Mouse (Mus musculus): ENCODE data around the gene Traip.

Gene Traip

DNA sequence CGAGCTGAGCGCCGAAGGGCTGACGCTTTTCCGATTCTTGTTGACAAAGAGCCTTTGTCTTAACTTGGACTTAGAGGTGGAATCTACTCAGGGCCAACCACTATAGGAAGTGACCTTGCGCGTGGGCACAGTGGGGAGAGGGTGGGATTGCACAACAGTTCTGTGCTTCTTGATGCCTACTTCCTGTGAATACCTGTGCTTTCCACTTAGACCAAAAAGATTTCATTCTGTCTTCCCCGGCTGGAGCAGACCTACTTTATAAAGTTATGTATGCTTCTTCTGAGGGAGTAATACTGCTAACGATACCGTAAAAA, at the start of gene Traip:
TSS of gene Traip (plus strand) at position 215 of the 314 bp plus-strand sequence.
- no peak for DNase-seq (ENCODE audit: low read depth, low spot score)

DNA sequence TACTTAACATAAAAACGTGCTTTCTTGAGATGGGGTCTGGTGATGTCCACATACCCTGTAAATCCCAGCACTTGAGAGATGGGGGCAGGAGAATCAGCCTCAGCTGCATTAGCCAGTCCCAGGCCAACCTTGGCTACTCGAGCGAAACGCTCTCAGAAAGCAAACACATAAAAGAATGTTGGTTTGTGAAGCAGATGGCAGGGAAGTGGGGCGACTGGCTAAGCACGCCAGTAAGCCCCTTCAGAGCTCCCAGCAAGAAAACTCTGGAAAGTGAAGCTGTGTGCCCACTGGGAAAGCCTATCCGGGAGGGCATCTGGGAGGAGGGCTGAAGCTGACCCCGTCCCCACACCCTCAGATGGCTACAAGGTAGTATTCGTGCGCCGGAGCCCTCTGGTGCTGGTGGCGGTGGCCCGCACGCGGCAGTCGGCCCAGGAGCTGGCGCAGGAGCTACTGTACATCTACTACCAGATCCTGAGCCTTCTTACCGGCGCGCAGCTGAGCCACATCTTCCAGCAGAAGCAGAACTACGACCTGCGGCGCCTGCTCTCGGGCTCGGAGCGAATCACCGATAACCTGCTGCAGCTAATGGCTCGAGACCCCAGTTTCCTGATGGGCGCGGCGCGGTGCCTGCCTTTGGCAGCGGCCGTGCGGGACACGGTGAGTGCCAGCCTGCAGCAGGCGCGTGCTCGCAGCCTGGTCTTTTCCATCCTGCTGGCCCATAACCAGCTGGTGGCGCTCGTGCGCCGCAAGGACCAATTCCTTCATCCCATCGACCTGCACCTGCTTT, 48.9 kb upstream of the Traip start:
- no peak for DNase-seq (ENCODE audit: low read depth, low spot score)

DNA sequence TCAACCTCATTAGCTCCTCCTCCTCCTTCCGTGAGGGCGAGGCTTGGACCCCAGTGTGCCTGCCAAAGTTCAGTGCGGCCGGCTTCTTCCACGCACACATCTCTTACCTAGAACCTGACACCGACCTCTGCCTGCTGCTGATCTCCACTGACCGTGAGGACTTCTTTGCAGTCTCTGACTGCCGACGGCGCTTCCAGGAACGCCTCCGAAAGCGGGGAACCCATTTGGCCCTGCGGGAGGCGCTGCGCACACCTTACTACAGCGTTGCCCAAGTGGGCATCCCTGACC, 48.4 kb upstream of the Traip start:
- no peak for DNase-seq (ENCODE audit: low read depth, low spot score)

DNA sequence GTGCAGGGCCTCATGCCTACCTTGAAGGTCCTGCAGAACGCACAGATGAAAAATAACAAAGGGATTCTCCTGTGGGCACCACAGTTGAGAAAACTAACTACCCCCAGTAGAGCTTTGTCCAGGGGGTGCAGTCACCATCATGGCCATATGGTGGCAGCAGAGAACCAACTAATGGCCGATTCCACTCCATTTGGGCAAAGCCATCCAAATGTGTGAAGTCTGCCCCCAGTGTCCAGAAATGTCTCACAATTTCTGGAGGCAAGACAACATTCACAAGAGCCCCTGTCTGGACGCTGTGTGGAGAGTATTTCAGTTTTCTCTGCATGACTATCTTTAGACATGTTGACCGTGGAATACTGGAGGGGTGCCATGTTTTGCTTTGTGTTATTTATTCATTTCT, 45.2 kb upstream of the Traip start:
- DNase-seq (ENCODE audit: low read depth, low spot score) = peak; percentile 92

DNA sequence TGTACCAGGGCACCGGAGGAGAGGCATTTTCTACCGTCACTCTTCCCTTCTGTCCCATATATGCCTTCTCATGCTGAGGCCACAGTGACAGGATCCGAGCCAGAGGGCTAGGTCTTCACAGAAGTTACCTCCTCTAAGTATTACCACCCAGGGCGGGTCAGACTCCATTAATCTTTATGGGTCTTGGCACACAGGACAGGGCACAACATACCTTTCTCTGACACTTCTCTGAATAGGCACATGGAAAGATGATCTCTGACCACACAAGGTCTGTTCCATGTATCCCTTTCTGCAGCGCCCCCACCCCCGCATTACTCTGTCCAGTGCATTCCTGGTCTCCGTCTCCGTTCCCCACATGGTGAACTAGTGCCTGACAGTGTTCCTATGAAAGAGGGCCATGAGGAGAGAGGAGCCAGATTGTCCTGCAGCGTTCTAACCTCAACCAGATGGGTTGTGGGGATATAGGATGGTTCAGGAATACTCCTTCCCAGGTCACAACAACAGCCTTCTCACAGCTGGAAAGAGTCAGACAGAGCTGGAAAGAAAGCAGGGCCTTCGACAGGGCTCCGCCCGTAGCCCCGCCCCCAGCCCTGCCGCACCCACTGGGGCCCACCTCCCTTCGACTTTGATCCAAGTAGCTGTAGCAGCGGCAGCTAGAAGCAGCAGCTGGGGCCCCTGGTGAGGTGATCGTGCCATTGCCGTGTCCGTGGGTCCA, 43.5 kb upstream of the Traip start, which contains the start of gene Mst1r:
TSS of gene Mst1r (plus strand) at position 622 of the 715 bp plus-strand sequence.
- DNase-seq (ENCODE audit: low read depth, low spot score) = no peak

DNA sequence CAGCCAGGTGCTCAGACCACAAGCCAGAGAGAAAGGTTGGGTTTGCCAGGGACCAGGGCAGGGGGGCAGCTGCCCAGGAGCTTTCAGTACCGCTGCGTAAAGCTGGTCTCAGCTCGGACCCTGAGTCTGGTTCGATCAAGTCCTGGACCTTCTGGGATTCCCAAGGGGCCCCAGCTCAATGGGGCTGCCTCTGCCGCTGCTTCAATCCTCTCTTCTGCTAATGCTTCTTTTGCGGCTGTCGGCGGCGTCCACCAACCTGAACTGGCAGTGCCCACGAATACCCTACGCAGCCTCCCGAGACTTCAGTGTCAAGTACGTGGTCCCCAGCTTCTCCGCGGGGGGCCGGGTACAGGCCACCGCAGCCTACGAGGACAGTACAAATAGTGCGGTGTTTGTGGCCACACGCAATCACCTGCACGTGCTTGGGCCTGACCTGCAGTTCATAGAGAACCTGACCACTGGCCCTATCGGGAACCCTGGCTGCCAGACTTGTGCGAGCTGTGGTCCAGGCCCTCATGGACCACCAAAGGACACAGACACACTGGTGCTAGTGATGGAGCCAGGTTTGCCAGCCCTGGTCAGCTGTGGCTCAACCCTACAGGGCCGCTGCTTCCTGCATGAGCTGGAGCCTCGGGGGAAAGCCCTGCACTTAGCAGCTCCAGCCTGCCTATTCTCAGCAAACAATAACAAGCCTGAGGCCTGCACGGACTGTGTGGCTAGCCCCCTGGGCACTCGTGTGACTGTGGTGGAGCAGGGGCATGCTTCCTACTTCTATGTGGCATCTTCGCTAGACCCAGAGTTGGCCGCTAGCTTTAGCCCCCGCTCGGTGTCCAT, 42.8 kb upstream of the Traip start:
- DNase-seq (ENCODE audit: low read depth, low spot score) = no peak

DNA sequence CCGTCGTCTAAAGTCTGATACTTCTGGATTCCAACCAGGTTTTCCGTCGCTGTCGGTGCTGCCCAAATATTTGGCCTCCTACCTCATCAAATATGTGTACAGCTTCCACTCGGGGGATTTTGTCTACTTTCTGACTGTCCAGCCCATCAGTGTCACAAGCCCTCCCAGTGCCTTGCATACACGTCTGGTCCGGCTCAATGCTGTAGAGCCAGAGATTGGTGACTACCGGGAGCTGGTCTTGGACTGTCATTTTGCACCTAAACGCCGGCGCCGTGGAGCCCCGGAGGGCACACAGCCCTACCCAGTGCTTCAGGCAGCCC, 42.2 kb upstream of the Traip start:
- DNase-seq (ENCODE audit: low read depth, low spot score) = no peak

DNA sequence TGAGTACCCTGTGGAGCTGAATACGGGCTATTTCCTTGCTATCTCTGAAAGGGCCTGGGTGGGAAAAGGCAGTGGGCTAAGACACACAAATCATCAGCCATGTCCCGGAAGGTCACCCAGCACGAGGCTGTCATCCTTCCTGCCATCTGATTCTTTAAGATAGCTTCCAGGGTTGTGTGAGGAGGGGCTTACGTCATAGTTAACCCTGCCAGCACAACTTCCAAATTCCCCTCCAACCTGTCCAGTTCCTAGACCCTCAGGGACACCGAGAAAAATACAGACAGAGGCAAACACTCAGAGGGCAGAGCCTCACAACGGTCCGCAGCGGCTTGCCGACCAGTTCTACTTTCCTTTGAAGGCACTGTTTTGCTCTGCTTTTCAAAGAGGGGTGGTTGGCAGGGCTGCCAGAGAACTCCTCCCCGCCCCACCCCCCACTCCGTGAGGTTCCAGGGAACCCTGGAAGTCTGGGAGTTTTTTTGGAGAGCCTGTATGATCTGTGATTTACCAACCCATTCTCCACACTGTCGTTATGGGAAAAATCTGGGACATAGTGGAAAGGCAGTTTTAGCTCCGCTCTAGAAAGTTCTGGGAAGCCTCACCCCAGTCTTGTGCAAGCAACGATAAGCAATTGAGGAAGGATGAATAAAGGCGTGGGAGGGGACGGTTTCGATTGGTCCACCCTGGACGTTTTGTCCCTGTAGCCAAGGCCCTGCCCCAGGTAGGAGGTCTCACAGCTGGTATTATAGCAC, 41.4 kb upstream of the Traip start:
- no peak for DNase-seq (ENCODE audit: low read depth, low spot score)

DNA sequence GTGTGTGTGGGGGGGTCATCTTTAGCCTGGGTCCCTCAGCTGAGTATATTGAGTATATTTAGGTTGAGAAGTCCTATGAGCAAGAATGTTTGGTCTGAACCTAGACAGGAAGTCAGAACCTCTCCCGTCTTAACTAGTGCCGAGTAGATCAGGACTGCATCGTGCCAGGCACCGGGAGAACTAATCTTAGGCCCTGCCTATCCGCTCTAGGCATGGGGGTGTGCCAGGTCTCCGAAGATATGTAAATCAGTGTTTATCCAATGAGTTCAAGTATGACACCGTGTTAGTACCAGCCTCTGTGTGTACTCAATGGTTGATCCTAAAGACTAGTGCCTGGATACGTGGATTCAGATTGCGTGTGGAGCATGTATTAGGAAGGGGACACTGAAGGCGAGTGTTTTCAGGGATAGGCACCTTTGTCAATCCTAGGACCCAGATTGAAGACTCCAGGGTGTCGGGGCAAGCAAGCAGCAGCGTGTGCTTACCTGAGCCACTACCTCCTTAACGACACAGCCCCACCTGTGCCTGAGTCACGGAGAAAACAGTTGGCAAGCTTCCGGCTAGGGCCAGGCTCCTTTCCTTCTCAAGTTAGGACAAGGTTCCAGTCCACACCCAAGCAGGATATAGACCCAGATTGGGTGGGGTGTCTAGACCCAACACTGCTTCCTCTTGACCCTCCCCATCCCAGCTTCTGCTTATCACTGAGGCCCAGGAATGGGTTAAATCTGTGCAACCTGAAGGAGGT, 39.7 kb upstream of the Traip start:
- DNase-seq (ENCODE audit: low read depth, low spot score) = no peak

DNA sequence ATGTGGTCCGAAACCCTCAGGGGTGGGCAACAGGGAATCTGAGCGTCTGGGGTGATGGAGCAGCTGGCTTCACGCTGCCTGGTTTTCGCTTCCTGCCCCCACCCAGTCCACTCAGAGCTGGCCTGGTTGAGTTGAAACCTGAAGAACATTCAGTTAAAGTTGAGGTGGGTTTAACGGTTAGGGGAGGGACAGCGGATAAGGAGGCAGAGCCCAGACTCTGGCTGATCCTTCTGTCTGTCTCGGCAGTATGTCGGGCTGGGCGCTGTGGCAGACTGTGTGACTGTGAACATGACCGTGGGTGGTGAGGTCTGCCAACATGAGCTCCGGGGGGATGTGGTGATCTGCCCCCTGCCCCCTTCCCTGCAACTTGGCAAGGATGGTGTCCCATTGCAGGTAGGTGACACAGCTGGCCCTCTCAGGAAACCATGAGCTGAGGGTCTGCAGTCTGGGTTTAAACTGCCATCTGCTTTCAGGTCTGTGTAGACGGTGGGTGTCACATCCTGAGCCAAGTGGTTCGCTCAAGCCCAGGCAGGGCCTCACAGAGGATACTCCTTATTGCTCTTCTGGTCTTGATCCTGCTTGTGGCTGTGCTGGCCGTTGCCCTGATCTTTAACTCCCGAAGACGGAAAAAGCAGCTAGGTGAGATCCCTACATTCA, 35.0 kb upstream of the Traip start:
- no peak for DNase-seq (ENCODE audit: low read depth, low spot score)

DNA sequence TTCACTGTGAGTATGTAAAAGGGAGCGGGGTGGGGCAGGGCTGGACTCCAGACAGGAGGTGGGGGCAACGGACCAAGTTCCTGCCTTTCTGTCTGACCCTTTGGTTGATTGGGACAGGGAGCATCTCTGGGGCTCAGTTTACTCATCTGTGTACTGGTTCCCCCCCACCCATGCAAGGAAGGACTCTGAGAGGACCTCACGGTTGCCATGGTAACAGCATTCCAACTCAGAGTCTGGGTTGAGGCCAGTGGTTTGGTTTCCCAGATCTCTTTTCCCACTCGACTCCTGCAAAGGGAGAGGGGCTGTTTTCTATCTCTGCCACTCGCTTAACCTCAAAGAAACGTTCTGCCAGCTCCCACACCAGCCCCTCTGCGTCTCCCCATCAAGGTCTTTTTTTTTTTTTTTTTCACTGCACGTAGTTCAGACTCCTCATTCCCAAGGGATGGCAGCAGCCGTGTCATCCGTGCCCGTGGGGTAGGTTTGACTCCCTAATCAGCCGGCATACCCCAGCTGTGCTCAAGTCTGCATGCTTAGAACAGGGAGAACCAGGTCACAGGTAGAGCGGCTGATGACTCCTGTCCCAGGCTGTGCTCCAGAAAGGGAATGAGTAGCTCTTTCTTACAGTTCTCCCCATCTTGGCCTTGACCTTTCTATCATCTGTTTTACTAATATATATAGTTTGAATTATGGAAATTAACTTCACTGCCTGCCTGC, 31.9 kb upstream of the Traip start:
- DNase-seq (ENCODE audit: low read depth, low spot score) = peak; percentile 28

DNA sequence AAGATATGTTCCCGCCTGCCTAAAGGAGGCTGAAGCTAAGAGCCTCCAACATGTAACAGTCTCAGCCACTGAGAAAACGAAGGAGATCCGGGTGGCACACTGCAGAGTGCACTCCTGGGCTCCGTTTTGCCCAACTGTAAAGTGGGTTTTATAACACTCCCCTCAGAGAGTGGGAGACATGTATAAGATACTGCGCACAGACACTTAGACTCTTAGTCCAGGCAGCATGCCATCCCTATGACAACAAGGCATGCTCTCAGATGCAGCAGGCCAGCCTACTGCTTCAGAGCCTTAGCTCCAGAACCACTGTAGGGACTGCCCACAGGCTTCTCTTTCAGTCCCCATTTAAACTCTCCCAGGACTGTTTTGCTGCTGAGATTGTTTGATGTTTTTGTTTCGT, 31.1 kb upstream of the Traip start:
- no peak for DNase-seq (ENCODE audit: low read depth, low spot score)

DNA sequence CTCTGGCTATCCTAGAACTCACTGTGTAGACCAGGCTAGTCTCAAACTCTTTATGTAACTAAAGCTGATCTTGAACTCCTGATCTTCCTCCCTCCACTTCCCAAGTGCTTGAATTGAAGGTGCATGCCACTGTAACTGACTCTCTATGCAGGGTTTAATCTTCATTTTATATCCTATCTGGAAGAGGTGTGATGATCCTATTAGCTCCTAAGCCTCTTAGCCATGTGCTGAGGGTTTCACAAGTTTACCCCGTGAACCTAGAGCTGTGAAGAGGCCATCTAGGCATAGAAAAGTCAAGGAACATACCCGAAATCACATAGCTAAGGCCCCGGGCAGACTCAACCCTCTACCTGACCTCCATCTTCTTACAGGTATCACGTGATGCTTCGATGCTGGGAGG, 30.5 kb upstream of the Traip start:
- DNase-seq (ENCODE audit: low read depth, low spot score) = no peak

DNA sequence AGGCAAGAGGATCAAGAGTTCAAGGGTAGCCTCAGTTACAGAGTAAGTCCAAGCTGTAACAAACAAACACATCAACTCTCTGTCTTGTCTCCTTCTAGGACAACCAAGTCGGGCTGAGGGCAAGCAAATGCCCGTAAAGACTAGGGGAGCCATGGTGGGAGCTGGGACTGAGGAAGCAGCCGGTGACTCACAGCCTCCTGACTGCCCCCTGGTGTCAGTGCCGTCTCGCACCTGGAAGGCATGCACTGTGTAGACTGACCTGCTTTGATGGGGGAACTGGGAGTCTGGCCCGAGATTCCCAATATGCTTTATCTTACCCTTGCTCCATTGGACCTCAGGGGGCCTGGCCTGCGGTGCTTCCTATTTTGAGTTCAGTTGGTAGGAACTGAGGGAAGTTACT, 26.9 kb upstream of the Traip start:
- peak; percentile 20 for DNase-seq (ENCODE audit: low read depth, low spot score)

DNA sequence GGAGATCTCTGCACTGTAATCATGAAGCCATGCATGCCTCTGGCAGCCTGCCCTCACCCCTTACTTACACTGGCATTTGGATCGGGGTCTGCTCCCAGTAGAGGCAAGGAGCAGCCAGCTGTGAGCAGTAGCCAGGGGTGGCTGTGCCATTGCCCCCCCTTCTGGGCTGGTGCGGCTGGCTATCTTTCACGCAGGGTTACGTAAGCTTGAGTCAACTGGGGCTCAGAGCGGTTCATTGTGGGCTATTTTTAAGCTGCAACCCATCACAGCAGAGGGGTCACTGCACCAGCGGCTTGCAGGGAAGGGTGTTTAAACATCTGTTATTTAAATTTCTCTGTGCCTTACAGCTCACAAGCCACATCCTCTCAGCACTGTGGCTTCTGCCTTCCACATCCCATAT, 26.0 kb upstream of the Traip start:
- peak; percentile 12 for DNase-seq (ENCODE audit: low read depth, low spot score)

DNA sequence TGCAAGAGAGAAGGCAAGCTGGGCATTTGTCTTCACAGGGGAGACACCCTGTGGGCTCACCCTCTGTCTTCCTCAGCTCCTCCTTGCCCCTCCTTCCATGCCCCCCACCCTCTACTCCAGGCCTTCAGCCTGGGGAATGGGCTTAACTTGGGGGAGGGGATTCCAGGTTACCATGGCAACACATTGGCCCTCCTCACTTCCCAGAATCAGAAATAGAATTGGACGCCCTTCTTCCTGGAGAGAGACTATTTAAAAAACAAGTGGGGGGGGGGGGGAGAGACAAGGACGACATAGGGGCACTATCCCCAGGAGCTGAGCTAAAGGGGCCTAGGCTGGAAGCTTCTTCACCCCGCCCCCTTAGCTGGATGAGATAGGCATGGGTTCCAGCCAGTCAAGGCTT, 24.7 kb upstream of the Traip start:
- DNase-seq (ENCODE audit: low read depth, low spot score) = no peak

DNA sequence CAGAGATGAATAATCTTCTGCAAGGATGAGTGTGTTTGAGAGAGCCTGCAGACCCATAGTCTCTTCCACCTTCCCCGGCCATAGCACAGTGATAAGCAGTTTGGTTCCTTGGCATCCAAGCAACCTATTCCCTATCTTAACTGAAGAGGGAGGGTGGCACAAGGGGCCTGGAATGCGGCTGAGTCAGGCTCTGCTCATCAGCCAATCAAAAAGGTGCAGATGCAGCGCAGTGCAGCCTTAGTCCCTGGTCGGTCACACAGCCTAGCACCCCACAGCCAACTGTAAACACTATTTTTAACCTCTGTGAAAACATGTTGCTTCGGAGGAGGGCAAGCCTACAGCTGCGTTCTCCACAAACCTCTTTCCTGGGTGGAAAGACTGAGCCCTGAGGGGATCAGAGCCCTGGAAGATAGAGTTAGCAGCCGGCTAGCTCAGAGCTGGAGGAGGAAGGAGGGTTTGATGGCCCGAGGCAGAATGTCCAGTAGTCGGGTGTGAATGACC, 23.0 kb upstream of the Traip start:
- peak; percentile 37 for DNase-seq (ENCODE audit: low read depth, low spot score)

DNA sequence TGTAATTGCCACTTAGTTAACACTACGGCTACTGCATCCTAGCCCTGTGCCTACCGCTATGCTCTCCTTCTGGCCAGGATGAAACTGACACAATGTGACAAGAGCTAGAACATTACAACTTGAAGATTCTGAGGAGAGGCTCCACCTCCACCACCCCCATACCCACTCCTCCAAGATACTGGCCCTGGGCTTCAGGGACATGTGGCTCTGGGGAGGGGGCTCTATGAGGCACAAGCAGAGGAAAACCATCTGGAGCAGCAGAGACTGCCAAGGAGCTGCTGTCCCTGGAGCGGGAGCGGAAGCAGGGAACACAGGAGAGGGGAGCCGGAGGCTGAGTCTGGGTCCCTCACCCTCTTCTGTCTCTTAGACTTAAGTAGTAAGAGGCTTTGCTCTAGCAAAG, 22.2 kb upstream of the Traip start:
- no peak for DNase-seq (ENCODE audit: low read depth, low spot score)

DNA sequence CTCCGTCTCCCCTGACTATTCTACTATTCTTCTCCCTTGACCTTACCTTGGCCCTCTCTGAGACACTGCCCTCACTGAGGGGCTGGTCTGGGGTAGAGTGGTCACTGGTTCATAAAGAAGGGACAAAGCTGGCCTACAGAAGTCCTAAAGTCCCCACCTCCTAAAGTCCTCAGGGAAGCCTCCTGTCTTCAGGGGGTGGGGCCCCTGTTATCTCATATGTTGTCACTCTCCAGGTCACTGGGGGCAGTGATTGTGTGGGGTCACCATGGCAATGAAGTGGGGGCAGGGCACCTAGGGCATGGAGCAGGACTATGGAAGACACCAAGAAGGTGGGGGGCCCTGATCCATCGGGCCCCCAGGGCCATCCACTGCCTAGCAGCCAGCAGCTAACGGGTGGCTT, 21.8 kb upstream of the Traip start, which contains the start of gene Actl11:
TSS of gene Actl11 (plus strand) at position 301 of the 400 bp plus-strand sequence.
- no peak for DNase-seq (ENCODE audit: low read depth, low spot score)

DNA sequence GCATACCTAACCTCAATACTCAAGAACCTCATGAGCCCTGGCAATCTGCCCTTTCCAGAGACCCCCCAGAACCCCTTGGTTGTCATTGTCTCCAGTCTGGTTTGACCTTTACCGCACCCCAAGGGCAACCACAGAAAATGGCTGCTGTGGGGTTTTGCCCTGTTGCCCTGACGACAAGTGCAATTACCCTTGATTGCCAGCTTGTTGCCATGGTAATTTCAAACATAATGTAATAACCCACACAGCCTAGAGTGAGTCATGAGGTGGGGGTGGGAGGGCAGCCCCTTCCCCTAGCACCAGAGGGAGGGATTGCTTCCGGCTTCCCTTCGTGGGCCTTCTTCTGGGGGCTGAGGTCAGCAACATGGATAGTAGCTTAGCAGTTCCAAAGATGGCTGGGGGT, 17.7 kb upstream of the Traip start:
- no peak for DNase-seq (ENCODE audit: low read depth, low spot score)
